Mouse (Mus musculus) heart, postnatal 10 days (tissue): ENCODE measurements at regions not wholly inside any gene's neighbourhood (a gene's known extent, or its start where the extent isn't known, plus 50 kb on each side); places are given as distances from the start of the nearest gene placed in this dataset.

ENCODE experiments used
- DNase-seq, 2 experiments: peaks; one replicate each; pipeline ENCODE4 v3.0.0; 2021
- intact Hi-C: fragments of 180-260 bp; cut with DNase I; formaldehyde crosslinking; loops from one replicate; pipeline ENCODE4 v1.15.1; 2025

- DNase-seq = no peak
- intact Hi-C loops = no loop called here
Observed at GRCm38 (mm10) chr9:30777816-30778215, 144.4 kb downstream of the Adamts15 start.

- intact Hi-C loops = no loop called here
- no peak for DNase-seq
Observed at GRCm38 (mm10) chr9:30775161-30775560, 147.1 kb downstream of the Adamts15 start.

DNA sequence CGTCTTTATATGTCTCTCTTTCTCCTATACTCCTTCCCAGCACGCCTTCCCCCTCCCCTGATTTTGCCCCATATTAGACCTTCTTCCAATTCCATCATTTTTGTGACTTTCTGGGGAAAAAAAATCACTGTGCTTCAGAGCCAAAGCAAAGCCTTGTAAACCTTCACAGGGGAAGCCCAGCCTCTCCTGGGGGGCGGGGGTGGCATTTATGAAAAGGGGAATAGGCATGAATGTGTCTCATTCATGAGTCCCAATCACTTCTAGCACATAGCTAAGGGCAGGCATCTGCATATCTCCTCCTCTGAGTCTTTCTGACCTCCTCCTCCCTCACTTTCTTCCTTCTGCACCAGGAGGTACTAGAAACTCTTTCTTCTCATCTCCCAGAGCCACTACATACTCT, 149.8 kb downstream of the Adamts15 start:
- intact Hi-C loops = no loop called here
- DNase-seq = no peak

DNA sequence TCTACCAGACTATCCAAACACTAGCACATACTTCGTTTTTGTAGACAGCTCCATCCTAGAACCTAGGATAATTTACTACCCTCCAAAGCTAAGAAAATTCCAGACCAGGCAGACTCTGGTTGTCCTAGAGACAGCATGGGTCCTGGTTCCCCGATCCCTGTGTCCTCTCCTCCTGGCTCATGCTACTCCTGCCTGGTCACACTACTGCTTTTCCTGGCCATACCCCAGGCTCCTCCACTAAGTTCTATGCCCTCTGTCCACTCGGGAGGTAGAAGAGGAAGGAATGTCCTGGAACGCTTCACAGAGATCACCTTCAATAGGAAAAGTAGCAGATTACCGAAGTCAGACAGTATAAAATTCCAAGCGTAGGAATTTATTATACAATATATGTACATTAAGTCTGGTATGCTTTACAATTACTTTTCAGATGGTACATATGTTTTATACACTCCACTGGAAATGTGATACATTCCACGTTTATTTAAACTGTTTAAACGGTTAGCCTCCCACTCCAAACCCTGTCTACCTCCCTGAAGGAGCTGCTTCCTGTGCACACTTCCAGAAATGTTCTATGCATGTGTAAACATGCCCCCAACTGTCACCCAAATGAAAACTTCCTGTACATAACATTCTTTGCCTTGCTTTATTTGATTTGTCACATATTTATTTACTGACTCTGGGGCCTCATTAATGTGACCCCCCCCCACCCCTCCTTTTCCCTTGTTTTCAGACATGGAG, 151.6 kb downstream of the Adamts15 start:
- intact Hi-C loops = no loop called here
- DNase-seq = peak in 1 of 2 experiments; percentile 13

- no peak for DNase-seq
- intact Hi-C loops = no loop called here
Observed at GRCm38 (mm10) chr9:30769435-30769729, 152.9 kb downstream of the Adamts15 start.

- intact Hi-C loops = no loop called here
- no peak for DNase-seq
Observed at GRCm38 (mm10) chr9:30768665-30769434, 153.4 kb downstream of the Adamts15 start.

GRCm38 (mm10) chr9:30766701-30767100, 155.6 kb downstream of the Adamts15 start:
- intact Hi-C loops = no loop called here
- DNase-seq = no peak

- DNase-seq = no peak
- intact Hi-C loops = no loop called here
Observed at GRCm38 (mm10) chr9:30766171-30766570, 156.1 kb downstream of the Adamts15 start.

- intact Hi-C loops = no loop called here
- DNase-seq = no peak
Observed at GRCm38 (mm10) chr9:30765017-30765569, 157.2 kb downstream of the Adamts15 start.

DNA sequence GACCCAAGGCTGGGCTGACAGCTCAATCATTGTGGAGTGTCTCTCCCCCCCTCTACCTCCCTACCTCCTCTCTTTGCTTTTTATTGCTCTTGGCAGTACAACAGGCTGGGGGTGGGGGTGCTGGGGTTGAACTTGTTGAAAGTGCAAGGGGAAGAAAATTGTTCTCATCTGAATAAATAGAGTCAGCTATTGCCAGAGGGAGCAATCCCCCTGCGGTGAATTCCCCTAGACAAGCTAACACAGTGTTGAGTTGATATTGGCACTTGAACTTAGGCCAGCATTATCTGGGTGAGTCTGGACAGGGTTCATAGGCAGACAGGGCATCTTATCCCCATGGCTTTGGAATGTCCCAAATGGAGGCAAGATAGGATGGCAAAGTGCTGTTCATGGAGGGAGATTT, 159.3 kb downstream of the Adamts15 start:
- DNase-seq = peak; percentile 42 to 52
- intact Hi-C loops = no loop called here

DNA sequence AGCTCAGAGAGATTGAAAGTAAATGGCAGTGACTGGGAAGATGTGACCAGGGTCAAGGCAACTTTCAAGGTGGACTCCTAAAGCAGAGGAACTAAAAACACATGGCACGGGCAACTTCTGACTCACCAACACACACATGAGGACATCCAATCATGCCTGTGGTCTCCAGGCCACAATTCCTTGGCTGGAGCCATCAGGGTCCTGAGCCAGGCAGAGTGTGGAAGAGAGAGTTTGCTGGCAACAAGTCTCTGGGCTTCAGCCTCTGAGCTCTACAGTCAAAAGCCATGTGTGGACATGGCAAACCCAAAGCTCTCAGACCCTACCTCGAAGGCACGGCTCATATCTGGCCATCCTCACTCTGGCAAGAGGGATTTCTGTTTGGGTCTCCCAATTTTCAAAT, 164.1 kb downstream of the Adamts15 start:
- DNase-seq = no peak
- intact Hi-C loops = no loop called here

- intact Hi-C loops = no loop called here
- no peak for DNase-seq
Observed at GRCm38 (mm10) chr9:30757406-30757805, 164.8 kb downstream of the Adamts15 start.

- no peak for DNase-seq
- intact Hi-C loops = no loop called here
Observed at GRCm38 (mm10) chr9:30756796-30757195, 165.5 kb downstream of the Adamts15 start.

DNA sequence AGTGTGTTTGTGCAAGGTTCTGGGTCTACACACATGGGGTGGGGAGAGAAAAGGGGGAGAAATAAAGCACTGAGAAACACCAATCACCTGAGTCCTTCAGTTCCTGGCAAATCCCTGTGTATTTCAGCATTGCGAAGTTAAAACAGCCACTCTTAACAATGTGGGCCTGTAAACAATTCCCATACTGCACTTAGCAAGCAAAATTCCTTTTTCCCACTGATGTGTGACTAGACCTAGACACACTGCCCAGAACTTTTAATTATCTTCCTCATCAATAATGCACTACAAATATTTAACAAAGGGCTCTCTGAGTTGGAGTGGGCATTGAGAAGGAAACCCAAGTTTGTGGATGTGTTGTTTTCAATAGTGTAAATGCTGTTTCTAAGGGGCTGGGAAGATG, 166.7 kb downstream of the Adamts15 start:
- intact Hi-C loops = no loop called here
- no peak for DNase-seq

DNA sequence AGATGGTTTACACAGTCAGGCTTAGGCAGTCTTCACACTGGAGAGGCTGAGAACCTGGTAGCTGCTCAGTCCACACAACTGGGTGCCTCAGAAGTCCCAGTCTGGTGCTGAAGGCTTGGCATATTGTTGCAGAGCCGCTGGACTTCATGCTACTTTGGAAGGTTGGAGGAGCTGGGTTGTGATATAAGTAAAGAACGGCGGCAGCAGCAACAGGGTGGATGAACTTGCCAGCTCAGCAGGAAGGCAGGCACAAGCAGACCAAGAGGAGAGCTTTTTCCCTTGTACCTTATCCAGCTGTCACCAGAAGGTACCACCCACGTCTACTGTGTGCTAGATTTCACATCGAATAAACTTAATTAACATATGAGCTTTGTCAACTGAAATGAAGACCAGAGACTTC, 167.4 kb downstream of the Adamts15 start:
- no peak for DNase-seq
- intact Hi-C loops = no loop called here

- intact Hi-C loops = no loop called here
- no peak for DNase-seq
Observed at GRCm38 (mm10) chr9:30743471-30743870, 178.8 kb downstream of the Adamts15 start.

- DNase-seq = no peak
- intact Hi-C loops = no loop called here
Observed at GRCm38 (mm10) chr9:30742471-30743098, 179.7 kb downstream of the Adamts15 start.

- intact Hi-C loops = loop anchor here (5.0 to 10.0 kb wide), 3 partner anchors 193 to 353 kb away; partner anchors contain the start of gene Adamts15
- no peak for DNase-seq
Observed at GRCm38 (mm10) chr9:30731687-30732086, 190.6 kb downstream of the Adamts15 start.

DNA sequence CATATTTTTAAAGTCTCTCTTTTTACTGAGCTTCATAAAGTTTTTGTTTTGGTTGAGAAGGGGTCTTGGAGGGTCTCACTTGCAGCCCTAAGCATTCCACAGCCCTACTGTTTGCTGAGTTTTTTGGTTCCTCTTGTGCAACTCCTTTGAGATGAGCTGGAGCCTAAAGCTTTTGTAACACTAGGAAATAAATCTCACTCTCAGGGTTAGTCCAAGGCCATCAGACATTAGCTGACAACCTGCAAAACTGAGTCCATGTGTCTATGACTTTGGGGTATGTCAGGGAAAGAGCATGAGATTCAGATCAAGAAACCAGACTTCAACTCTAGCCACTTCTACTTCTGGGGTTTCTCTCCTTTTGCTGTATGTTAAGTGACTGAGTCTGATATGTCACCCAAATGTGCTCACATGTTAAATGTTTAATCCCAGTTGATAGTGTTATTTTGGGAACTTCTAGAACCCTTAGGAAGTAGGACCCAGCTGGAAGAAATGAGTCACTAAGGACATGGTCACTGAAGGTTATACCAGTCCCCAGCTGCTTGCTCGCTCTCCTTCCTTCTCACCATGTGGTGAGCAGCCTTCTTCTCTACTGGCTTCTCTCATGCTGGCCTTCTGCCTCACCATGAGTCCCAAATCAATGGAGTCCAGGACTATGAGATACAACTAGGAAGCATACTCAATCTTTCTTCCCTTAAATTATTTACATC, 198.7 kb downstream of the Adamts15 start:
- intact Hi-C loops = no loop called here
- DNase-seq = no peak

GRCm38 (mm10) chr9:30721861-30722260, 200.4 kb downstream of the Adamts15 start:
- intact Hi-C loops = no loop called here
- DNase-seq = no peak
